Mouse (Mus musculus): ENCODE measurements around the gene Smim26.
A peak's percentile ranks its signal among the peaks of the same experiment; 100 is the strongest.

The Smim26 gene

GRCm38 (mm10) chr2:144635644-144636320, 41.9 kb downstream of the Smim26 start:
- peak; percentile 32 to 67 for DNase-seq (ENCODE audit: low spot score in 2 of 2)

- DNase-seq (ENCODE audit: low spot score in 2 of 2): no peak
These were observed 43.4 kb downstream of the Smim26 start for GRCm38 (mm10) chr2:144637204-144637603.

- DNase-seq (ENCODE audit: low spot score in 2 of 2): no peak
These were observed 44.0 kb downstream of the Smim26 start for GRCm38 (mm10) chr2:144637671-144638395.

- peak in 1 of 2 experiments; percentile 36 for DNase-seq (ENCODE audit: low spot score in 2 of 2)
These were observed 44.9 kb downstream of the Smim26 start for GRCm38 (mm10) chr2:144638719-144639118.

- no peak for DNase-seq (ENCODE audit: low spot score in 2 of 2)
These were observed 46.2 kb downstream of the Smim26 start for GRCm38 (mm10) chr2:144640101-144640500.

- no peak for DNase-seq (ENCODE audit: low spot score in 2 of 2)
These were observed 48.1 kb downstream of the Smim26 start for GRCm38 (mm10) chr2:144641991-144642390.

All from urinary bladder, postnatal 4 days (tissue).